Mouse (Mus musculus): Measurements from ENCODE around the gene Camta1.

Gene Camta1

GRCm38 (mm10) chr4:151861806-151862739 lies at the start of gene Camta1:
Camta1 (minus strand) TSS chr4:151861876.
- DNase-seq (ENCODE audit: low spot score) = peak; percentile 99

GRCm38 (mm10) chr4:151908809-151909208 lies 47.1 kb upstream of the Camta1 start:
- DNase-seq (ENCODE audit: low spot score) = no peak

GRCm38 (mm10) chr4:151907577-151908343 lies 46.1 kb upstream of the Camta1 start:
- no peak for DNase-seq (ENCODE audit: low spot score)

- no peak for DNase-seq (ENCODE audit: low spot score)
Observed at GRCm38 (mm10) chr4:151905621-151906020, 43.9 kb upstream of the Camta1 start.

GRCm38 (mm10) chr4:151904098-151904497 lies 42.4 kb upstream of the Camta1 start:
- DNase-seq (ENCODE audit: low spot score) = no peak

GRCm38 (mm10) chr4:151902689-151903241 lies 41.1 kb upstream of the Camta1 start:
- no peak for DNase-seq (ENCODE audit: low spot score)

- DNase-seq (ENCODE audit: low spot score) = no peak
Observed at GRCm38 (mm10) chr4:151902046-151902688, 40.5 kb upstream of the Camta1 start.

GRCm38 (mm10) chr4:151901422-151901821 lies 39.7 kb upstream of the Camta1 start:
- no peak for DNase-seq (ENCODE audit: low spot score)

GRCm38 (mm10) chr4:151900735-151901134 lies 39.1 kb upstream of the Camta1 start:
- DNase-seq (ENCODE audit: low spot score) = no peak

- DNase-seq (ENCODE audit: low spot score) = no peak
Observed at GRCm38 (mm10) chr4:151899707-151900384, 38.2 kb upstream of the Camta1 start.

GRCm38 (mm10) chr4:151898600-151899245 lies 37.0 kb upstream of the Camta1 start:
- no peak for DNase-seq (ENCODE audit: low spot score)

- no peak for DNase-seq (ENCODE audit: low spot score)
Observed at GRCm38 (mm10) chr4:151897069-151897617, 35.5 kb upstream of the Camta1 start.

GRCm38 (mm10) chr4:151895624-151896023 lies 33.9 kb upstream of the Camta1 start:
- no peak for DNase-seq (ENCODE audit: low spot score)

GRCm38 (mm10) chr4:151894926-151895325 lies 33.2 kb upstream of the Camta1 start:
- DNase-seq (ENCODE audit: low spot score) = no peak

GRCm38 (mm10) chr4:151893241-151893640 lies 31.6 kb upstream of the Camta1 start:
- DNase-seq (ENCODE audit: low spot score) = no peak

- DNase-seq (ENCODE audit: low spot score) = no peak
Observed at GRCm38 (mm10) chr4:151881590-151881989, 19.9 kb upstream of the Camta1 start.

GRCm38 (mm10) chr4:151880044-151880690 lies 18.5 kb upstream of the Camta1 start:
- DNase-seq (ENCODE audit: low spot score) = no peak

GRCm38 (mm10) chr4:151876400-151876799 lies 14.7 kb upstream of the Camta1 start:
- no peak for DNase-seq (ENCODE audit: low spot score)

GRCm38 (mm10) chr4:151863511-151863910 lies 1.8 kb upstream of the Camta1 start:
- DNase-seq (ENCODE audit: low spot score) = no peak

GRCm38 (mm10) chr4:151861471-151861805 lies 238 bp downstream of the Camta1 start:
- no peak for DNase-seq (ENCODE audit: low spot score)

Measured in T-cell, adult 2 months (primary cell).